Mouse (Mus musculus): ENCODE measurements around the gene Tradd. TPM values are rescaled to one million over a fixed set of nuclear protein-coding genes. Genes with fewer than 3 reads are reported as not detected.

The Tradd gene
- total RNA-seq, 2 experiments from 2014 or later: 7.2 to 7.5 TPM

DNA sequence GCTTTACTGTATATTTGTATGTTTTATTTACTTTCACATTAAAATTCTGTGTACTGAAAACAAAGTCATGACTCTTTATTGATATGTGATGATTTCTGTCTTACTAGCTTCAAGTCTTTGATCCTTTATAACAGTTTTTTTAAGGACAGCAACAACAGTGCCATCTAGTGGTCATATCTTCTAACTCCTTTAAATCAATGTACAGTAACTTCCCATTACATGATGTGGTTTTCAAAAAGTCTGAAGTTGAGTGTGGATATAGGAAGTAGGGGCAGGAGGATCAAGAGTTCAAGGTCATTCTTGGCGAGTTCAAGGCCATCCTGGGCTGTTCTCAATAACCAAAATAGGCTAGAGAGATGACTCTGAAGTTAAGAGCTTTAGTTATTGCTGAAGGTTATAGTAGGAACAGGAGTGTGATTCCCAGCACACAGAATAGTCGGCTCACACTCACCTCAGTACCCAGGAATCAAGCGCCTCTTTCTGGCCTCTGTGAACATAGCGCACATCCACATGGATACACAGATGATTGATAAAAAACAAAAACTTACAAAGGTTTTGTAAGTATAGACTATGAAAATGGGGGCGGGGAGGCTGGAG, 46.4 kb downstream of the Tradd start:
- no peak for DNase-seq (ENCODE audit: low spot score in 2 of 2)
- intact Hi-C loops (cut with DNase I): loop anchor here (2.0 to 10.0 kb wide), 4 partner anchors 79 to 561 kb away; no protein-coding TSS in a partner anchor

GRCm38 (mm10) chr8:105214104-105214503, 50.3 kb downstream of the Tradd start:
- no peak for DNase-seq (ENCODE audit: low spot score in 2 of 2)
- intact Hi-C loops (cut with DNase I): loop anchor here (10.0 kb wide), 1 partner anchor 469 kb away; no protein-coding TSS in a partner anchor

DNA sequence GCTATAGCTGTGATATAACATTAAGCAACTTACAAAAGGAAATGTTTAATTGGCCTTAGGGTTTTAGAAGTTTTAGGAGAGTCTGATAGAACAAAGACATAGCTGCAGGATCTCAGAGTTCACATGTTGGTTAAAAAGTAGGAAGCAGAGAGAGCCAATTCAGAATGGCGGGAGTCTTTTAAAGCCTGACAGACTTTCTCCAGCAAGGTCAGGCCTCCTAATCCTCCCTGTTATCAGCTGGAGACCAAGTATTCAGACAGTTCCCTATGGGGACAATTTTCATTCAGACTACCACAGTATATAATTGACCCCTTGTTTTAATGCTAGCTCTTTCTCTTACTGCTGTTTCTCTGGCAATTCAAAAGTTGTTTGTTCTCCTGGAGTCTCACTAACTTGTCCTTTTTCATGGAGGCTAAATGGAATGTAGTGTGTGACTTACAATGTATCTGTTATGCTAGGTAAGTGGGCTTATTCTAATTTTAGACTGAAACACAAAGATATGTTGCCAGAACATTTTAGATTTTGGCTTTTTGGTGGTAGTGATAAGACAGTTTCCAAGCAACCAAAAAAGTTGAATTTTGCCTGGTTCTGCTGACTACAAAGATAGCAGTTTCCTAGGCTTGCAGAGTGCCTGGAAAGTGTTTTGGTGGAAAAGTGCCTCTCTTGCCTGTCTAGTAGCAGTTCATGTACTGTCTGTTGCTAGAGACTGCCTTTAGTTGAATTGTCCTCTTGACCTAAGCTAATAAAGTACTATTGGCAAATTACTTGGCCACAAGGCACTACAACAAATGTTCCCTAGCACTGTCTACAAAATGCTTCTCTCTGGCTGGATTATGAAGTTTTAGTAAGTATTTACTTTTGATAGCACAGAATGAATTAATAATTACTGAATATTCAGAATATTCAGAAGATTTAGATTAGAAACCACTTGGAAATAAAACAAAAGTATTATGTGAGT, 55.0 kb downstream of the Tradd start:
- no peak for DNase-seq (ENCODE audit: low spot score in 2 of 2)
- intact Hi-C loops (cut with DNase I): loop anchor here (5.0 to 10.0 kb wide), 2 partner anchors 37 to 465 kb away; partner anchors contain the start of gene Cbfb

Small RNA genes lying within 50 kb of the gene (microRNA-seq; reads per million reads assigned to microRNA genes)
- not detected for gene Gm27320
- gene Mir328: 11,109 reads per million, percentile 96 among the genes with 10 or more reads in this experiment

Other genes with a start within 250 kb of the Tradd start
- gene Ces3a, start 216.0 kb downstream of the Tradd start, total RNA-seq (2021): not detected
- not detected for gene Ces3b, start 180.9 kb downstream of the Tradd start, total RNA-seq (2021)
- not detected for gene Ces4a, start 132.8 kb downstream of the Tradd start, total RNA-seq (2021)
- 10 to 100 TPM; 21.4 to 24.1 TPM for gene Cbfb, start 93.9 kb downstream of the Tradd start, total RNA-seq (2021)
- 10 to 100 TPM; 37.8 to 38.5 TPM for gene D230025D16Rik, start 39.5 kb downstream of the Tradd start, total RNA-seq (2021)
- gene B3gnt9, start 9.5 kb downstream of the Tradd start, total RNA-seq (2021): 1 to 10 TPM; 2.4 to 5.0 TPM
- gene Fbxl8, start within 50 bp of the Tradd start, total RNA-seq (2021): 1 to 10 TPM in 1 of 2 experiments, under 1 TPM in 1; 0.86 to 1.4 TPM
- gene Hsf4, start 5.2 kb upstream of the Tradd start, total RNA-seq (2021): 10 to 100 TPM; 11.5 to 12.0 TPM
- 10 to 100 TPM in 1 of 2 experiments, 1 to 10 TPM in 1; 9.2 to 11.8 TPM for gene Nol3, start 11.5 kb upstream of the Tradd start, total RNA-seq (2021)
- 10 to 100 TPM; 24.2 to 27.1 TPM for gene 4931428F04Rik, start 25.3 kb upstream of the Tradd start, total RNA-seq (2021)
- gene Exoc3l, start 31.5 kb upstream of the Tradd start, total RNA-seq (2021): 1 to 10 TPM in 1 of 2 experiments, under 1 TPM in 1; 0.79 to 1.8 TPM
- gene E2f4, start 33.1 kb upstream of the Tradd start, total RNA-seq (2021): 10 to 100 TPM; 32.4 to 33.7 TPM
- gene Elmo3, start 41.0 kb upstream of the Tradd start, total RNA-seq (2021): 1 to 10 TPM; 1.0 to 1.7 TPM
- 1 to 10 TPM; 3.7 to 7.3 TPM for gene Lrrc29, start 61.7 kb upstream of the Tradd start, total RNA-seq (2021)
- gene Tmem208, start 61.7 kb upstream of the Tradd start, total RNA-seq (2021): 10 to 100 TPM; 38.5 to 43.6 TPM
- 1 to 10 TPM; 2.3 to 3.7 TPM for gene Fhod1, start 83.3 kb upstream of the Tradd start, total RNA-seq (2021)
- 10 to 100 TPM; 34.1 to 44.5 TPM for gene Slc9a5, start 84.2 kb upstream of the Tradd start, total RNA-seq (2021)
- gene Plekhg4, start 108.7 kb upstream of the Tradd start, total RNA-seq (2021): 1 to 10 TPM; 1.3 to 5.5 TPM
- not detected for gene Kctd19, start 148.9 kb upstream of the Tradd start, total RNA-seq (2021)
- under 1 TPM; 0.32 to 0.37 TPM for gene Lrrc36, start 149.0 kb upstream of the Tradd start, total RNA-seq (2021)
- gene Tppp3, start 206.9 kb upstream of the Tradd start, total RNA-seq (2021): 10 to 100 TPM; 36.1 to 46.4 TPM
- 10 to 100 TPM; 33.2 to 45.3 TPM for gene Zdhhc1, start 232.3 kb upstream of the Tradd start, total RNA-seq (2021)

Measured in left cerebral cortex, postnatal 36 days (tissue).